Mouse (Mus musculus): ENCODE measurements around the gene Stk25. TPM values are rescaled to one million over a fixed set of nuclear protein-coding genes. Genes with fewer than 3 reads are reported as not detected.

Gene Stk25
- polyA plus RNA-seq, 1 experiment from 2014 or later = 357 TPM

DNA sequence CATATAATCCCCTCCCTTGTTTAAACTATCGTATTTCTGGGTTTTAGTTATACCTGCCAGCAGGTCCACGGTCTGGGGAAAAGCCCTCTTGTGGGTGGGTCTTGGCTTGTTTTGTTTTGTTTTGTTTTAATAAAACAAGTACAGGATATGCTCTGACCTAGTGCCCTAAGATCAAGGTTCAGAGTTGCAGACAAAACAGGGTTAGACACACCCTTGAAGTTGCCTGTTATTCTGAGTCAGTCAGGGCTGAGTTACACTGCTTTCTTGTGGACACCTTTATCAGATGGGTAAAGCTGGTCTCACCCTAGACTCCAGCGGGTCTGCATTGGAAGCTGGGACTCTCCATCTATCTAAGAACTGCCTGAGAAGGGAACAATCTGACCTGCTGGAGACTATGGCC is 35.0 kb upstream of the Stk25 start:
- no peak for DNase-seq
- Histone ChIP-seq H3K9me3 (ENCODE audit: control insufficient read depth, low read length) (no peaks in the 10 kb centered on the region), H3K9ac (replicated peaks; ENCODE audit: low read length) (no peak overlapping the region), H3K27ac (replicated peaks; ENCODE audit: low read depth, low read length) (no peak overlapping the region), H3K27me3 (ENCODE audit: control insufficient read depth, insufficient read depth, low read length) (no peaks in the 10 kb centered on the region), H3K4me2 (ENCODE audit: low read length) (no peak overlapping the region), H3K36me3 (ENCODE audit: control insufficient read depth, insufficient read depth, low read length) (peaks cover 22% of the 10 kb centered on the region), H3K4me3 (replicated peaks; ENCODE audit: low read depth, low read length) (no peak overlapping the region), H3K4me1 (ENCODE audit: control insufficient read depth, insufficient read depth, low read length) (no peaks in the 10 kb centered on the region)
- no peak for ATAC-seq (ENCODE audit: low FRiP score, low TSS enrichment)
- WGBS = 96% methylated on average over 3 of the region's 3 CpGs

DNA sequence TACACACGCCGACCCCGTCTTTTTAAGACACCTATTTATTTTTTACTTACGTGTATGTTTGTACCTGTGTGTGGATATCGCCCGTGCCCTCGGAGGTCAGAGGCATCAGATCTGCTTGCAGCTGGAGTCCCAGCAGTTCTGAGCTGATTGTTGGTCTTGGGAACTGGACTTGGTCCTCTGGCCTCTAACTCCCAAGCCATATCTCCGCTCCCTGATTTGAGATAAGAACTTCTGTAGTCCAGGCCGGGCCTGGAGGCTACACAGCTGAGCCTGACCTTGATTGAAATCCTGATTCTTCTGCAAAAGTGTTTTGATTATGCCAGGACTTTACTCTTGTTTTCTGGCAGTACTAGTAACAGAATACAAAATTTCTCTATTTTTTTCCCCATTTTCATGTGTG is 34.3 kb upstream of the Stk25 start:
- Histone ChIP-seq H3K4me3 (replicated peaks; ENCODE audit: low read depth, low read length) (no peak overlapping the region), H3K9me3 (ENCODE audit: control insufficient read depth, low read length) (no peaks in the 10 kb centered on the region), H3K4me2 (ENCODE audit: low read length) (no peak overlapping the region), H3K36me3 (ENCODE audit: control insufficient read depth, insufficient read depth, low read length) (peaks cover 22% of the 10 kb centered on the region), H3K4me1 (ENCODE audit: control insufficient read depth, insufficient read depth, low read length) (0 out of 2 replicates have a peak, but pooled peaks cover 3% of the 10 kb centered on the region), H3K9ac (replicated peaks; ENCODE audit: low read length) (no peak overlapping the region), H3K27ac (replicated peaks; ENCODE audit: low read depth, low read length) (no peak overlapping the region), H3K27me3 (ENCODE audit: control insufficient read depth, insufficient read depth, low read length) (no peaks in the 10 kb centered on the region)
- ATAC-seq (ENCODE audit: low FRiP score, low TSS enrichment) = no peak
- 96% methylated on average over 9 of the region's 9 CpGs for WGBS
- DNase-seq = no peak

- no peak for ATAC-seq (ENCODE audit: low FRiP score, low TSS enrichment)
- Histone ChIP-seq H3K27ac (replicated peaks; ENCODE audit: low read depth, low read length) (no peak overlapping the region), H3K4me3 (replicated peaks; ENCODE audit: low read depth, low read length) (no peak overlapping the region), H3K9me3 (ENCODE audit: control insufficient read depth, low read length) (no peaks in the 10 kb centered on the region), H3K27me3 (ENCODE audit: control insufficient read depth, insufficient read depth, low read length) (no peaks in the 10 kb centered on the region), H3K4me2 (ENCODE audit: low read length) (no peak overlapping the region), H3K36me3 (ENCODE audit: control insufficient read depth, insufficient read depth, low read length) (peaks cover 19% of the 10 kb centered on the region), H3K4me1 (ENCODE audit: control insufficient read depth, insufficient read depth, low read length) (0 out of 2 replicates have a peak, but pooled peaks cover 8% of the 10 kb centered on the region), H3K9ac (replicated peaks; ENCODE audit: low read length) (no peak overlapping the region)
- DNase-seq = no peak
- WGBS = 77% methylated on average over 10 of the region's 10 CpGs
These were observed 33.4 kb upstream of the Stk25 start for GRCm38 (mm10) chr1:93691786-93692357.

GRCm38 (mm10) chr1:93691106-93691505 is 32.6 kb upstream of the Stk25 start:
- H3K36me3 ChIP-seq (ENCODE audit: control insufficient read depth, insufficient read depth, low read length) = peaks cover 19% of the 10 kb centered on the region
- no peak for DNase-seq
- 94% methylated on average over 8 of the region's 8 CpGs for WGBS
- no peaks in the 10 kb centered on the region for H3K27me3 ChIP-seq (ENCODE audit: control insufficient read depth, insufficient read depth, low read length)
- no peak for ATAC-seq (ENCODE audit: low FRiP score, low TSS enrichment)
- no peak overlapping the region for H3K9ac ChIP-seq (replicated peaks; ENCODE audit: low read length)
- H3K4me3 ChIP-seq (replicated peaks; ENCODE audit: low read depth, low read length) = no peak overlapping the region
- H3K4me1 ChIP-seq (ENCODE audit: control insufficient read depth, insufficient read depth, low read length) = 0 out of 2 replicates have a peak, but pooled peaks cover 8% of the 10 kb centered on the region
- no peaks in the 10 kb centered on the region for H3K9me3 ChIP-seq (ENCODE audit: control insufficient read depth, low read length)
- H3K27ac ChIP-seq (replicated peaks; ENCODE audit: low read depth, low read length) = no peak overlapping the region
- H3K4me2 ChIP-seq (ENCODE audit: low read length) = no peak overlapping the region

- Histone ChIP-seq H3K27me3 (ENCODE audit: control insufficient read depth, insufficient read depth, low read length) (no peaks in the 10 kb centered on the region), H3K9me3 (ENCODE audit: control insufficient read depth, low read length) (no peaks in the 10 kb centered on the region), H3K4me2 (ENCODE audit: low read length) (no peak overlapping the region), H3K36me3 (ENCODE audit: control insufficient read depth, insufficient read depth, low read length) (peaks cover 11% of the 10 kb centered on the region; the same call in 1 of the 2 replicates), H3K4me3 (replicated peaks; ENCODE audit: low read depth, low read length) (no peak overlapping the region), H3K9ac (replicated peaks; ENCODE audit: low read length) (no peak overlapping the region), H3K27ac (replicated peaks; ENCODE audit: low read depth, low read length) (no peak overlapping the region), H3K4me1 (ENCODE audit: control insufficient read depth, insufficient read depth, low read length) (0 out of 2 replicates have a peak, but pooled peaks cover 8% of the 10 kb centered on the region)
- WGBS = 80% methylated on average over 7 of the region's 7 CpGs
- DNase-seq = no peak
- no peak for ATAC-seq (ENCODE audit: low FRiP score, low TSS enrichment)
These were observed 31.5 kb upstream of the Stk25 start for GRCm38 (mm10) chr1:93689901-93690496.

GRCm38 (mm10) chr1:93688154-93688553 is 29.7 kb upstream of the Stk25 start:
- Histone ChIP-seq H3K4me1 (ENCODE audit: control insufficient read depth, insufficient read depth, low read length) (0 out of 2 replicates have a peak, but pooled peaks cover 8% of the 10 kb centered on the region), H3K27ac (replicated peaks; ENCODE audit: low read depth, low read length) (no peak overlapping the region), H3K27me3 (ENCODE audit: control insufficient read depth, insufficient read depth, low read length) (no peaks in the 10 kb centered on the region), H3K36me3 (ENCODE audit: control insufficient read depth, insufficient read depth, low read length) (peaks cover 7% of the 10 kb centered on the region; the same call in 1 of the 2 replicates), H3K4me3 (replicated peaks; ENCODE audit: low read depth, low read length) (no peak overlapping the region), H3K9ac (replicated peaks; ENCODE audit: low read length) (no peak overlapping the region), H3K9me3 (ENCODE audit: control insufficient read depth, low read length) (no peaks in the 10 kb centered on the region), H3K4me2 (ENCODE audit: low read length) (no peak overlapping the region)
- WGBS = 67% methylated on average over 8 of the region's 8 CpGs
- ATAC-seq (ENCODE audit: low FRiP score, low TSS enrichment) = no peak
- peak; percentile 21 for DNase-seq

DNA sequence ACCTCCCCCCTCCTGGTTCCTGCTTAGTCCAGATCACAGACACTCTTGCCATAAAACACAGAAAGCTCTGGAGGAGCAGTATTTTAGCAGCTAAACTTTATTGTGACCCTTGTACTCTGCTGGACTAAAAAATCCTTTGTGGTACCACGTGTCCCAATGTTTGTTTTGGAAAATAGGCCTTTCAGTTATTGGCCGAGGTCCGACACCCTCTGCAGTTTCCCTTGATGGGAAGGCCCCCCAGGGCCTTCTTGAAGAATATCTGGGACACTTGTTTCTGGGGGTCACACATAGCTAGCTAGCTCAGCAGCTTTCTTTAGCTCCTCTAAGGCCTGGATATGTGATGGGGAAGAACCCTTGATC is 28.5 kb upstream of the Stk25 start:
- 34% methylated on average over 3 of the region's 3 CpGs for WGBS
- Histone ChIP-seq H3K4me1 (ENCODE audit: control insufficient read depth, insufficient read depth, low read length) (0 out of 2 replicates have a peak, but pooled peaks cover 8% of the 10 kb centered on the region), H3K9ac (replicated peaks; ENCODE audit: low read length) (peak overlapping the region; percentile 63), H3K27ac (replicated peaks; ENCODE audit: low read depth, low read length) (peak overlapping the region; percentile 74; the same call in 1 of the 2 replicates), H3K9me3 (ENCODE audit: control insufficient read depth, low read length) (0 out of 2 replicates have a peak, but pooled peaks cover 3% of the 10 kb centered on the region), H3K27me3 (ENCODE audit: control insufficient read depth, insufficient read depth, low read length) (no peaks in the 10 kb centered on the region), H3K36me3 (ENCODE audit: control insufficient read depth, insufficient read depth, low read length) (peaks cover 5% of the 10 kb centered on the region; the same call in 1 of the 2 replicates), H3K4me3 (replicated peaks; ENCODE audit: low read depth, low read length) (peak overlapping the region; percentile 58), H3K4me2 (ENCODE audit: low read length) (peak overlapping the region; percentile 77)
- ATAC-seq (ENCODE audit: low FRiP score, low TSS enrichment) = no peak
- DNase-seq = peak; percentile 20

- H3K4me1 ChIP-seq (ENCODE audit: control insufficient read depth, insufficient read depth, low read length) = 0 out of 2 replicates have a peak, but pooled peaks cover 8% of the 10 kb centered on the region
- H3K4me2 ChIP-seq (ENCODE audit: low read length) = peak overlapping the region; percentile 77
- H3K27me3 ChIP-seq (ENCODE audit: control insufficient read depth, insufficient read depth, low read length) = no peaks in the 10 kb centered on the region
- WGBS = 1% methylated on average over 51 of the region's 51 CpGs
- H3K9me3 ChIP-seq (ENCODE audit: control insufficient read depth, low read length) = 0 out of 2 replicates have a peak, but pooled peaks cover 3% of the 10 kb centered on the region
- ATAC-seq (ENCODE audit: low FRiP score, low TSS enrichment) = peak; percentile 85
- peak overlapping the region; percentile 74 for H3K27ac ChIP-seq (replicated peaks; ENCODE audit: low read depth, low read length)
- peak overlapping the region; percentile 63 for H3K9ac ChIP-seq (replicated peaks; ENCODE audit: low read length)
- H3K36me3 ChIP-seq (ENCODE audit: control insufficient read depth, insufficient read depth, low read length) = peaks cover 4% of the 10 kb centered on the region; the same call in 1 of the 2 replicates
- DNase-seq = peak; percentile 89
- H3K4me3 ChIP-seq (replicated peaks; ENCODE audit: low read depth, low read length) = peak overlapping the region; percentile 58
These were observed 27.9 kb upstream of the Stk25 start for GRCm38 (mm10) chr1:93686245-93686960.
